Mouse (Mus musculus) kidney, embryonic 15.5 days (tissue): Measurements from ENCODE around the gene Slc9a1. TPM values are rescaled to one million over a fixed set of nuclear protein-coding genes. Genes with fewer than 3 reads are reported as not detected.

ENCODE experiments used
- ATAC-seq: fragments of 200-750 bp; cut with Nextera tagmentation; replicated peaks from 2 replicates; pipeline ENCODE4 v1.8.0; 2017; ENCODE audit warnings: moderate TSS enrichment; ENCODE audit not compliant: low FRiP score
- H3K27ac ChIP-seq: fragments of 300-500 bp; sonication (generic); 2 replicates; pipeline ENCODE4 v1.5.1; 2015; ENCODE audit warnings: mild to moderate bottlenecking, inconsistent platforms
- H3K27me3 ChIP-seq: fragments of 300-500 bp; sonication (generic); 2 replicates; pipeline ENCODE4 v1.6.1; 2015; ENCODE audit warnings: inconsistent platforms
- H3K36me3 ChIP-seq: fragments of 300-500 bp; sonication (generic); 2 replicates; pipeline ENCODE4 v1.6.1; 2015; ENCODE audit warnings: inconsistent platforms
- H3K4me1 ChIP-seq: fragments of 300-500 bp; sonication (generic); 2 replicates; pipeline ENCODE4 v1.6.1; 2015; ENCODE audit warnings: inconsistent platforms
- H3K4me2 ChIP-seq: fragments of 300-500 bp; sonication (generic); 2 replicates; pipeline ENCODE4 v1.6.1; 2015; ENCODE audit warnings: moderate library complexity, mild to moderate bottlenecking, inconsistent platforms
- H3K4me3 ChIP-seq: fragments of 300-500 bp; sonication (generic); replicated peaks from 2 replicates; pipeline ENCODE4 v1.5.1; 2015; ENCODE audit warnings: mild to moderate bottlenecking, inconsistent platforms
- H3K9ac ChIP-seq: fragments of 300-500 bp; sonication (generic); 2 replicates; pipeline ENCODE4 v1.6.1; 2015; ENCODE audit warnings: mild to moderate bottlenecking, inconsistent platforms
- H3K9me3 ChIP-seq: fragments of 300-500 bp; sonication (generic); replicated peaks from 2 replicates; pipeline ENCODE4 v1.6.1; 2016; ENCODE audit warnings: inconsistent platforms
- WGBS: fragments of 180-500 bp; shearing (Covaris S2); methylation state at CpG from one replicate; pipeline ENCODE4 v1.1.7; 2015; ENCODE audit warnings: mixed read lengths; 5-methylcytosine and 5-hydroxymethylcytosine counted together
- polyA plus RNA-seq: library from polyadenylated mRNA; unstranded; fragments of >200 nt; fragmentation: Nextera tagmentation; extraction: Ambion mirVana; gene quantifications from 2 replicates; pipeline ENCODE4 v1.2.1, GENCODE M21; 2015

Slc9a1 gene
- polyA plus RNA-seq, 1 experiment from 2014 or later = 8.3 TPM

DNA sequence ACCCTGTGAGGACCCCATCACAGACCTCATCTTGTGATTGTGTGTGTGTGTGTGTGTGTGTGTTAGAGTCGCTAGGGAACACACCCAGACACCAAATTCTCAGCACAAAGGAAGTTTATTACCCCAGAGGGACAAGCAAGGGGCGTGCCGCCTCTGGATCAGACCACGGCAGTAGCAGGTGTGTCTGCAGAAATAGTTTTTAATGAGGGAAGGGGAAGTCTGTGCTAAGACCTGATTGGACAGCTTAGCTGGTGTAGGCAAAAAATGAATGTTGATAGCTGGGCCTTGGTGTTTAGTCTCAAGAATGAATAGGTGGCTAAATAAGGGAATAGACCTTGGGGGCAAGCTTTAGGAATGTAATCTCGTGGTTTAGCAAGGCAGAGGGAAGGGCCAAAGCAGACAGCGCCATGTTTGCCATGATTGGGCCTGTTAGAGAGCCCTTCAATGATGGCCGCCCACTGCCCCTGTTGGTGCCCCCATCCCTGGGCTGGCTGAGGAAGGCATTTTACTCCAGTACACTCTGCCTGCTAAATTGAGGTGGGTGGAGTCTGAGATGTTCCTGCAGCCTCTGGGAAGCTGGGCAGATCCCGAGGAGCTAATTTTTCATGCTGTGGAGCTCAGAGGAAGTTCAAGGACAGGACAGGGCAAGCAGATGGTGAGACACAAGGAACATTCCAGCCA is 79.3 kb downstream of the Slc9a1 start:
- no peak for ATAC-seq
- no peak overlapping the region for H3K9ac ChIP-seq

DNA sequence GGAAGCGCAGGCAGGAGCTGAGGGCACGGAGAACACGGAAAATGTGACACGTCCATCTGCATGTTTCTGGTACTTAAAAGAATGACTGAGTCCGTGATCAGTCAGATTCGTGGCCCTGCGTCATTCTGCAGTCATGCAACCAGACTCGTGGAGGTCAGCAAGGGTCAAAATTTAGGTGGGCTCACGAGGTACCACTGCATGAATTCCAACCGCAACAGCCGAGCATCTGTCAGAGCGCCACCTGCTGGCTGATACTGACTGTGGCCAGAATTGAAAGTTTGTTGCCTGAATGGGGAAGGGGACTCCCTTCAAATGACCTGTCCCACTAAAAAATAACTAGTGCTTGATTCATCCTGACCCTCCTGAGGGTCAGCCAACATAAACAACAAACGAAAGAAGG is 80.2 kb downstream of the Slc9a1 start:
- Histone ChIP-seq H3K27me3 (peaks cover 4% of the 10 kb centered on the region; the same call in 1 of the 2 replicates), H3K9ac (no peak overlapping the region), H3K4me1 (peaks cover 8% of the 10 kb centered on the region), H3K36me3 (no peaks in the 10 kb centered on the region), H3K9me3 (no peaks in the 10 kb centered on the region), H3K4me3 (no peak overlapping the region), H3K4me2 (no peak overlapping the region), H3K27ac (no peak overlapping the region)
- 20% methylated on average over 13 of the region's 13 CpGs for WGBS
- ATAC-seq = no peak

More for the DNA sequence above, 79.3 kb downstream of the Slc9a1 start:
- Histone ChIP-seq H3K4me3 (no peak overlapping the region), H3K27me3 (peaks cover 4% of the 10 kb centered on the region; the same call in 1 of the 2 replicates), H3K4me1 (peaks cover 8% of the 10 kb centered on the region), H3K9me3 (no peaks in the 10 kb centered on the region), H3K27ac (no peak overlapping the region), H3K36me3 (no peaks in the 10 kb centered on the region), H3K4me2 (no peak overlapping the region)
- 61% methylated on average over 8 of the region's 8 CpGs for WGBS

- Histone ChIP-seq H3K4me1 (peaks cover 8% of the 10 kb centered on the region), H3K27ac (no peak overlapping the region), H3K4me2 (no peak overlapping the region), H3K9me3 (no peaks in the 10 kb centered on the region), H3K27me3 (peaks cover 4% of the 10 kb centered on the region; the same call in 1 of the 2 replicates), H3K4me3 (no peak overlapping the region), H3K36me3 (no peaks in the 10 kb centered on the region), H3K9ac (no peak overlapping the region)
- ATAC-seq = no peak
- WGBS = 10% methylated on average over 10 of the region's 10 CpGs
Measured at GRCm38 (mm10) chr4:133451536-133451935, 82.0 kb downstream of the Slc9a1 start.

GRCm38 (mm10) chr4:133452433-133452832 is 82.9 kb downstream of the Slc9a1 start:
- H3K4me1 ChIP-seq = peaks cover 8% of the 10 kb centered on the region
- no peak overlapping the region for H3K4me2 ChIP-seq
- no peaks in the 10 kb centered on the region for H3K9me3 ChIP-seq
- no peak overlapping the region for H3K4me3 ChIP-seq
- H3K9ac ChIP-seq = no peak overlapping the region
- H3K36me3 ChIP-seq = no peaks in the 10 kb centered on the region
- H3K27me3 ChIP-seq = peaks cover 4% of the 10 kb centered on the region; the same call in 1 of the 2 replicates
- WGBS = 73% methylated on average over 7 of the region's 7 CpGs
- H3K27ac ChIP-seq = no peak overlapping the region
- ATAC-seq = no peak

DNA sequence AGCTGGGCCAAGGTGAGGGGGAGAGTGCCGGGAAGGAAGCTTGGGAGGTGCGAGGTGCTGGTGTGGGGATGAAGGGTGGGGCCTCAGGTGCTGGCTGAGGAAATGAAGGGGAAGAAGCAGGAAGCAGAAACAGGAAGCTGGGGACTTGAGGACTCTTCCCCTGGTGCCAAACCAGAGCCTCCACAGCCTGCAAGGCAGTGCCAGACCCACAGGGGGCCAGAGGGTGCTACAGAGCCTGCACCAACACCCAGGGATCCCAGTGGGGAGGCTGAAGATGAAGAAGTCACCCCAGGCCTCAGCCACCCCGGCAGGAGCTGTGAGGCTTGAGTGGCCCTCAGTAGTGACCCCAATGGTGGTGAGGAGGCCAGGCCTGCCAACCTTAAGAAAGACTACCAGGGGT is 88.5 kb downstream of the Slc9a1 start:
- Histone ChIP-seq H3K9ac (no peak overlapping the region), H3K4me3 (no peak overlapping the region), H3K4me2 (no peak overlapping the region), H3K4me1 (peaks cover 11% of the 10 kb centered on the region), H3K9me3 (no peaks in the 10 kb centered on the region), H3K36me3 (no peaks in the 10 kb centered on the region), H3K27ac (no peak overlapping the region), H3K27me3 (no peaks in the 10 kb centered on the region)
- ATAC-seq = no peak
- WGBS = 64% methylated on average over 3 of the region's 3 CpGs

- no peak overlapping the region for H3K9ac ChIP-seq
- H3K27me3 ChIP-seq = no peaks in the 10 kb centered on the region
- no peak overlapping the region for H3K4me2 ChIP-seq
- H3K36me3 ChIP-seq = no peaks in the 10 kb centered on the region
- H3K4me3 ChIP-seq = no peak overlapping the region
- peaks cover 16% of the 10 kb centered on the region for H3K4me1 ChIP-seq
- H3K9me3 ChIP-seq = no peaks in the 10 kb centered on the region
- ATAC-seq = no peak
- no peak overlapping the region for H3K27ac ChIP-seq
- 74% methylated on average over 1 of the region's 1 CpGs for WGBS
Measured at GRCm38 (mm10) chr4:133460006-133460405, 90.5 kb downstream of the Slc9a1 start.

DNA sequence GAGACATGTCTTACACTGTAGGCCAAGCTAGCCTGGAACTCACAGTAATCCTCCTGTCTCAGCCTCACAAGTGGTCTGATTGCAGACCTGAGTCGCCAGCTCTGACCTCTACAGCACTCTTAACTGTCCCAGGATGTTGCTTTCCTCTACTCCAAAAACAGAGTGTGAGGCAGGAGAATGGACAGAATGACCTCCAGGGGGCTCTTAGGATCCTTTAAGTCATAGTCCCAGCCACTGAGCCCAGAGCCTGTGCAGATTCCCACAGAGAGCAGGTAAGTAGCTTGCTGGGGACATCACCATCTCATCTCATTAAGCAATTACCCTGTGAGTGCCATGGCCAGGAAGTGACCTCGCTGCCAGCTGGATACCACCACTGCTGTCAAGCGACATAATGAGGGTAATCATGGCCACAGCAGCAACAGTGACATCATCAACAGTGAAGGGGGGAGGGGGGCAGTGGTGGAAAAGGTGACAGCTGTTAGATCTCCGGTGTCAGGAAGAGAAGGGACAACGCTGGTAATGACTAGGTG is 91.4 kb downstream of the Slc9a1 start:
- no peaks in the 10 kb centered on the region for H3K36me3 ChIP-seq
- no peaks in the 10 kb centered on the region for H3K9me3 ChIP-seq
- peaks cover 16% of the 10 kb centered on the region for H3K4me1 ChIP-seq
- no peak overlapping the region for H3K4me3 ChIP-seq
- ATAC-seq = no peak
- 23% methylated on average over 5 of the region's 5 CpGs for WGBS
- H3K27ac ChIP-seq = no peak overlapping the region
- H3K4me2 ChIP-seq = no peak overlapping the region
- H3K27me3 ChIP-seq = no peaks in the 10 kb centered on the region
- H3K9ac ChIP-seq = no peak overlapping the region

- ATAC-seq = no peak
- Histone ChIP-seq H3K4me2 (no peak overlapping the region), H3K36me3 (no peaks in the 10 kb centered on the region), H3K4me1 (peaks cover 16% of the 10 kb centered on the region), H3K9me3 (no peaks in the 10 kb centered on the region), H3K4me3 (no peak overlapping the region), H3K27ac (no peak overlapping the region), H3K27me3 (no peaks in the 10 kb centered on the region), H3K9ac (no peak overlapping the region)
- WGBS = 74% methylated on average over 4 of the region's 4 CpGs
Measured at GRCm38 (mm10) chr4:133461362-133461761, 91.9 kb downstream of the Slc9a1 start.

- Histone ChIP-seq H3K27ac (peak overlapping the region; percentile 38; the same call in 1 of the 2 replicates), H3K4me3 (no peak overlapping the region), H3K9ac (no peak overlapping the region), H3K4me2 (no peak overlapping the region), H3K4me1 (peaks cover 21% of the 10 kb centered on the region), H3K9me3 (no peaks in the 10 kb centered on the region), H3K27me3 (no peaks in the 10 kb centered on the region), H3K36me3 (no peaks in the 10 kb centered on the region)
- 32% methylated on average over 6 of the region's 6 CpGs for WGBS
- no peak for ATAC-seq
Measured at GRCm38 (mm10) chr4:133463184-133463583, 93.7 kb downstream of the Slc9a1 start.

DNA sequence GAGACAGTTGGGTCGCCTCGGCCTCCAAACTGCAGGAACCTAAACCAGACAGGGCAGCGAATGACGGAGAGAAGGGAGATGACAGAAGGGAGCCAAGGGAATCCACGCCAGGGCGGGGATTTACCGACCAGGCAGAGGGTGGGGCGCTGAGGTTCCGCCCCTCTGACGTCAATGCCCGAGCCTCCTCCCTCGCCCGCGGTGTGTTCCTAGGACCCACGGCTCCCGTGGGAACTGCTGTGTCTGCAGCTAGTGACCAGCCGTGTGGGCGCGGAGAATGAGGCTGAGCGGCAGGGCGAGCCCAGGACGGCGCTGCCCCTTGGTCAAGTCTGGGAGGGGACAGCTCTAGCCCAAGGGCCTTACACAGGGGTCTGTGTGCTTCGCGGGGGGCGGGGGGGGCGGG is 98.6 kb downstream of the Slc9a1 start:
- Histone ChIP-seq H3K27ac (no peak overlapping the region), H3K9me3 (no peaks in the 10 kb centered on the region), H3K4me1 (peaks cover 22% of the 10 kb centered on the region), H3K36me3 (no peaks in the 10 kb centered on the region), H3K9ac (peak overlapping the region; percentile 49), H3K4me3 (peak overlapping the region; percentile 54), H3K4me2 (peak overlapping the region; percentile 91), H3K27me3 (peaks cover 10% of the 10 kb centered on the region)
- under 1% methylated on average over 25 of the region's 27 CpGs for WGBS
- peak; percentile 64; the same call in 1 of the 2 replicates for ATAC-seq

- peaks cover 17% of the 10 kb centered on the region for H3K4me1 ChIP-seq
- H3K4me3 ChIP-seq = peak overlapping the region; percentile 25
- no peaks in the 10 kb centered on the region for H3K36me3 ChIP-seq
- WGBS = 15% methylated on average over 12 of the region's 12 CpGs
- H3K9me3 ChIP-seq = no peaks in the 10 kb centered on the region
- H3K9ac ChIP-seq = no peak overlapping the region
- peak overlapping the region; percentile 91 for H3K4me2 ChIP-seq
- peaks cover 10% of the 10 kb centered on the region for H3K27me3 ChIP-seq
- ATAC-seq = no peak
- H3K27ac ChIP-seq = no peak overlapping the region
Measured at GRCm38 (mm10) chr4:133469122-133469521, 99.6 kb downstream of the Slc9a1 start.

GRCm38 (mm10) chr4:133471135-133471821 is 101.8 kb downstream of the Slc9a1 start:
- no peak for ATAC-seq

More at GRCm38 (mm10) chr4:133471135-133471821, 101.8 kb downstream of the Slc9a1 start:
- 74% methylated on average over 7 of the region's 7 CpGs for WGBS
- peaks cover 19% of the 10 kb centered on the region for H3K27me3 ChIP-seq
- H3K36me3 ChIP-seq = no peaks in the 10 kb centered on the region
- H3K27ac ChIP-seq = no peak overlapping the region
- peaks cover 17% of the 10 kb centered on the region for H3K4me1 ChIP-seq
- H3K4me3 ChIP-seq = no peak overlapping the region
- H3K9me3 ChIP-seq = no peaks in the 10 kb centered on the region
- no peak overlapping the region for H3K4me2 ChIP-seq
- no peak overlapping the region for H3K9ac ChIP-seq
